Mouse (Mus musculus): Measurements from ENCODE around the gene Hist1h4j. TPM values are rescaled to one million over a fixed set of nuclear protein-coding genes. Genes with fewer than 3 reads are reported as not detected.
A peak's percentile ranks its signal among the peaks of the same experiment; 100 is the strongest.
"Not testable (repeated sequence)": the region's sequence is repeated elsewhere in the genome, so short reads cannot be mapped to it uniquely, and the experiment has no call there.

The Hist1h4j gene
- polyA plus RNA-seq, 1 experiment from 2014 or later, result 0.88 TPM

DNA sequence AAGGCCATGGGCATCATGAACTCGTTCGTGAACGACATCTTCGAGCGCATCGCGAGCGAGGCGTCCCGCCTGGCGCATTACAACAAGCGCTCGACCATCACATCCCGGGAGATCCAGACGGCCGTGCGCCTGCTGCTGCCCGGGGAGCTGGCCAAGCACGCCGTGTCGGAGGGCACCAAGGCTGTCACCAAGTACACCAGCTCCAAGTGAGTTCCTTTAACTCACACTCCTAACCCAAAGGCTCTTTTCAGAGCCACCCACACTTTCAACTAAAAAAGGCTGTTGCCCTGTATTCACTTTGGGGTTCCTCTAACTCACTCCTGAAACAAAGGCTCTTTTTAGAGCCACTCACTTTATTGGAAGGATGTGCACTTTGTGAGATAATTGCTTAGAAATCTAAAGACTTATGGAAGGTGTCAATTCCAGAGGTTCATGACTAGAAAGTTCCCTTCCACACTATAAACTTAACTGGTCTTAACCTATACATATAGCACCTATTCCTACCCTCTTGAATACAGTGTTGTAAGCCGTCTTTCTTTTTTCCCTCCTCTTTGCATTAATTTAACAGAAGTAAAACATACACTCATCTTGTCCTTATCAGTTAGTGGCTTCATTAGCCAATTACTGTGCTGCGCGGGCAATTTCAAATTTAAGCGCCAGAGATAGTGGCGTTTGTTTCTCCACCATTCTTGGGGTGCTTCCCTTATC lies 19.6 kb downstream of the Hist1h4j start:
- peak overlapping the region; percentile 73 for H3K4me2 ChIP-seq
- not testable (repeated sequence) for H3K27me3 ChIP-seq; ATAC-seq (ENCODE audit: insufficient number of reproducible peaks, insufficient read depth, low FRiP score, low TSS enrichment, low read depth); H3K36me3 ChIP-seq; H3K9me3 ChIP-seq
- peak overlapping the region; percentile 47 for H3K4me3 ChIP-seq (replicated peaks)
- peak overlapping the region; percentile 66 for H3K9ac ChIP-seq (replicated peaks)
- 2% methylated on average over 16 of the region's 26 CpGs for WGBS
- H3K27ac ChIP-seq, result peak overlapping the region; percentile 95
- peaks cover 18% of the 10 kb centered on the region for H3K4me1 ChIP-seq (replicated peaks)

DNA sequence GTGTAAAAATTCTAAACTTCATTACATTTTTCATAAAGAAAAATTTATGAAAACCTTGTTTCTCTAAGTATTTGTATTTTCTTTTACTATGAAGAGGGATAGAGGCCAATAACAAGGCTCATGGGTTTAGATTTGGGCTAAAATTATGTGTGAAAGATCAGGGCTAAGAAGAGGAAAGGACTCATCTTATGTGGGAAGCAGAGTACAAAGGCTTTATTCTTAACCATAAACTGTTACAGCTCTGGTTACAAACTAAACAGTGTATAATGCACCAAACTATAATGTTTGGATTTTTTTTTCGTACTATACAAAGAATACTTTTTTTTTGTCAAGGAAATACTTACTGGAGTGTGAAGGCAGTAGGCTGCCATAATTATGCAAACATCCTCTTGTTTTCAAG lies 20.8 kb downstream of the Hist1h4j start:
- Histone ChIP-seq H3K27ac (no peak overlapping the region), H3K9me3 (no peaks in the 10 kb centered on the region), H3K4me2 (peak overlapping the region; percentile 73; the same call in 1 of the 2 replicates), H3K4me1 (replicated peaks) (peaks cover 15% of the 10 kb centered on the region), H3K36me3 (no peaks in the 10 kb centered on the region), H3K27me3 (no peaks in the 10 kb centered on the region), H3K4me3 (replicated peaks) (no peak overlapping the region), H3K9ac (replicated peaks) (no peak overlapping the region)
- no peak for ATAC-seq (ENCODE audit: insufficient number of reproducible peaks, insufficient read depth, low FRiP score, low TSS enrichment, low read depth)
- WGBS, result 72% methylated on average over 1 of the region's 1 CpGs

DNA sequence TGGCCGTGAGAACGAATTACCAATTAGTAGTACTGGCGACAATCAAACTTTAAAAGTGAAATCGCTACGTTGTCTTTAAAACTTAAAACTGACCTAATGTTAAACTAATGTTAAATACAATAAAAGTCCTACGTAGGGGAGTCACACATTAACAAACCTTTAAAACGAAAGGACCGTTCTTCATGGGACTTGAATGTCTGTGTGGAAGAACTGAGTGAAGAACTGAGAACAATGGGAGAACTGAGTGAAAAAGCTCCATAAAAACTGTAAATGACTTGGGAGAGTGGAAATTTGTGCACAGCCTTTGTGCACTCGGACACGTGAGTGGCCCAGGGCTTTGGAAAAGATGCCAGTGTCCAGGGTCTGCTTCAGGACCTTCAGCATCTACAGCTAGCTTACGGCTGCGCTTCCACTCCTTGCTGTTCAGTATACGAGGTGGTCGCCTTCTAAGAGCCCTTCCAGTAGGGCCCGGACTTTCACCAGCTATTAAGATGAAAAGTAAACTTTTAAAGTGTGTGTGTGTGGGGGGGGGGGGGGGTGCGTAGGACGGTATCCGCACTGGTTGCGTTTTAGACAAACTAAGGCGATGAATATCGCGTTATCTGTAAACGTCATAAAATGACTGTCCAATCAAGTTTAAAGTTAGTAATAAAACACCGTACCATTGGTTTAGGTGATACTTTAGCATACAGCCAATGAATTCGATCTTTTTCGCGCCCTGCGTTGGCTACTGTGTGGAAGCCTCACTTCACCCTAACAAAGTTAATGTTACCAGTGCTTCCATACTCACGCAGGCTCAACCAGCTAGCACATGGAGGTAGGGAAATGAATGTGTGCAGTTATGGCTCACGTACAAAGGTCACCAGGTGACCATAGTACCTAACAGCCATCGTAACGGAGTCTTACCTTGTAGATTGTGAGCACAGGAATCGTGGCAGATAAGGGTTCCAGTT lies 44.2 kb downstream of the Hist1h4j start:
- H3K4me1 ChIP-seq (replicated peaks), result peaks cover 26% of the 10 kb centered on the region
- no peaks in the 10 kb centered on the region for H3K36me3 ChIP-seq
- no peaks in the 10 kb centered on the region for H3K27me3 ChIP-seq
- peak overlapping the region; percentile 99 for H3K27ac ChIP-seq
- WGBS, result 5% methylated on average over 33 of the region's 33 CpGs
- ATAC-seq (ENCODE audit: insufficient number of reproducible peaks, insufficient read depth, low FRiP score, low TSS enrichment, low read depth), result peak; percentile 87
- H3K9ac ChIP-seq (replicated peaks), result peak overlapping the region; percentile 83
- no peaks in the 10 kb centered on the region for H3K9me3 ChIP-seq
- H3K4me2 ChIP-seq, result peak overlapping the region; percentile 92
- peak overlapping the region; percentile 59 for H3K4me3 ChIP-seq (replicated peaks)

DNA sequence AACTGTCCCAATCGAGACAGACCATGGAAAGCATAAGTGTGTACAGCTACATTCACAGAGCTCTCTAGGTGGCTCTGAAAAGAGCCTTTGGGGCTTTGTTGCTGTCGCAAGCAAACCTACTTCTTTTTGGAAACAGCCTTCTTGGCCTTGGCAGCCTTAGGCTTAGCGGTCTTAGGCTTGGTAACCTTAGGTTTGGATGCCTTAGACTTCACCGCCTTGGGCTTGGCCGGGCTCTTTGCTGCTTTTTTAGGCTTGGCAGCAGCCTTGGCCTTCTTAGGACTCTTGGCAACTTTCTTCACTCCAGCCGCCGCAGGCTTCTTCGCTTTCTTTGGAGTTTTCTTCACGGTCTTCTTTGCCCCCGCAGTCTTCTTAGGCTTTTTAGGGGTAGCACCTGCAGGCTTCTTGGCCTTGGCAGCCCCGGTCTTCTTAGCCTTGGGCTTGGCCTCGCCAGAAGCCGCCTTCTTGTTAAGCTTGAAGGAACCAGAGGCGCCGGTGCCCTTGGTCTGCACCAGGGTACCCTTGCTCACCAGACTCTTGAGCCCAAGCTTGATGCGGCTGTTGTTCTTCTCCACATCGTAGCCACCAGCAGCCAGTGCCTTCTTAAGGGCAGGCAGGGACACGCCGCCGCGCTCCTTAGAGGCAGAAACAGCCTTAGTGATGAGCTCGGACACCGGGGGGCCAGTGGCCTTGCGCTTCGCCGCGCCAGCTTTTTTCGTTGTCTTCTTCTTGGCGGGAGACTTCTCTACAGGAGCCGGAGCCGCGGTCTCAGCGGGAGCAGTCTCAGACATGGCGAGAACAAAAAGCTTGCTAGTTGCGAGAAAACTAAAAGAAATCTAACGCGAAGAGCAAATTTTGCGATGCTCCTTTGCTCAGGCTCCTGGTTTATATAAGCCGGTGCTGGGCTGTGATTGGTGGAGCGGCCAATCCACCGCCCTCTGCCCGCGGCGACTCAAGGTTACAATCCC lies 45.2 kb downstream of the Hist1h4j start, which contains the start of gene Hist1h1b:
TSS of gene Hist1h1b (minus strand) at position 859 of the 965 bp plus-strand sequence.
- Histone ChIP-seq H3K9me3 (no peaks in the 10 kb centered on the region), H3K27ac (peak within 1 kb of the TSS; percentile 99), H3K27me3 (no peaks in the 10 kb centered on the region), H3K36me3 (no peaks in the 10 kb centered on the region), H3K4me2 (peak within 1 kb of the TSS; percentile 92), H3K4me1 (replicated peaks) (peaks cover 31% of the 10 kb centered on the region), H3K4me3 (replicated peaks) (peak within 1 kb of the TSS; percentile 59), H3K9ac (replicated peaks) (peak within 1 kb of the TSS; percentile 83)
- ATAC-seq (ENCODE audit: insufficient number of reproducible peaks, insufficient read depth, low FRiP score, low TSS enrichment, low read depth), result peak; percentile 11
- under 1% methylated on average over 44 of the region's 44 CpGs for WGBS

DNA sequence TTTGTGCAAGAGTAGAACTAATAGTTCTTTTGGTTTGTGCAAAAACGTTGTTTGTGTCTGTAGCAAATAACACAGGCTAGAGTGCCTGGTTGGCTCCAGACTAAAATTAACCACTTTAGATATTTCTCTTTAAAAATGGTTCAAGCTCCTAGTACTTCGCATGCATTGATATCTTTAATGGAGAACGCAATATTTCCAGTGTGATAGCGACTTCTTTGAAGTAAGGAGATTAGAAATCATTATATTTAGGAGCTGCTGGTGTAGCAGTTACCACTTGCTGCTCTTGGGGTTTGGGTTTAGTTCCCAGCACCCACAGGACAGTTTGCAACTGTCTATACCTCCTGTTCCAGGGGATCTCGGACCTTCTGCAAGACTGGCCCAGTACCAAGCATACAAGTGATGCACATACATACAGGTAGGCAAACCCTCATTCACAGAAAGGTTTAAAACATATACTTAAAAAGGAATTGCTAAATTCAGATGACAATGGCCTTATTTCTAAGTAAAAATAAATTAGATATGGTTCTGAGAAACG lies 46.2 kb downstream of the Hist1h4j start:
- Histone ChIP-seq H3K9me3 (no peaks in the 10 kb centered on the region), H3K27ac (peak overlapping the region; percentile 99), H3K4me2 (peak overlapping the region; percentile 92), H3K36me3 (no peaks in the 10 kb centered on the region), H3K27me3 (no peaks in the 10 kb centered on the region), H3K9ac (replicated peaks) (no peak overlapping the region), H3K4me1 (replicated peaks) (peaks cover 38% of the 10 kb centered on the region), H3K4me3 (replicated peaks) (peak overlapping the region; percentile 59; the same call in 1 of the 2 replicates)
- 47% methylated on average over 6 of the region's 6 CpGs for WGBS
- ATAC-seq (ENCODE audit: insufficient number of reproducible peaks, insufficient read depth, low FRiP score, low TSS enrichment, low read depth), result no peak

DNA sequence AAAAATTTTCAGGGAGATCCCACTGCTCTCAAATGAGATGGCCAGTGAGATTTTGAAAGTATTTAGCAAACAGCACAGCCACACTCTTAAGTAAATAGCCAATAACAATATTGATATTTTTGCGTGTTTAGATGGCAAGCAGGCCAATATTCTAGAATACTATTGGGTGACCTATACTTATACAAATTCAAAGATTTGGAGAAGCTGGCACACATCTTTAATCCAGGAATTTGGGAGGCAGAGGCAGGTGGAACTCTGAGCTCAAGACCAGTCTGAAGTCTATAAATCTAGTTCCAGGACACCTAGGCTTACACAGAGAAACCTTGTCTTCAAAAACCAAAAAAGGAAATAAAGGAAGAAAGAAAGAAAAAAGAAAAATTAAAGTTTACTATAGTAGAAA lies 46.8 kb downstream of the Hist1h4j start:
- Histone ChIP-seq H3K27ac (peak overlapping the region; percentile 53; the same call in 1 of the 2 replicates), H3K9me3 (no peaks in the 10 kb centered on the region), H3K4me3 (replicated peaks) (no peak overlapping the region), H3K4me1 (replicated peaks) (peaks cover 41% of the 10 kb centered on the region), H3K4me2 (peak overlapping the region; percentile 19; the same call in 1 of the 2 replicates), H3K36me3 (no peaks in the 10 kb centered on the region), H3K27me3 (no peaks in the 10 kb centered on the region), H3K9ac (replicated peaks) (no peak overlapping the region)
- WGBS, result 95% methylated on average over 1 of the region's 1 CpGs
- no peak for ATAC-seq (ENCODE audit: insufficient number of reproducible peaks, insufficient read depth, low FRiP score, low TSS enrichment, low read depth)

DNA sequence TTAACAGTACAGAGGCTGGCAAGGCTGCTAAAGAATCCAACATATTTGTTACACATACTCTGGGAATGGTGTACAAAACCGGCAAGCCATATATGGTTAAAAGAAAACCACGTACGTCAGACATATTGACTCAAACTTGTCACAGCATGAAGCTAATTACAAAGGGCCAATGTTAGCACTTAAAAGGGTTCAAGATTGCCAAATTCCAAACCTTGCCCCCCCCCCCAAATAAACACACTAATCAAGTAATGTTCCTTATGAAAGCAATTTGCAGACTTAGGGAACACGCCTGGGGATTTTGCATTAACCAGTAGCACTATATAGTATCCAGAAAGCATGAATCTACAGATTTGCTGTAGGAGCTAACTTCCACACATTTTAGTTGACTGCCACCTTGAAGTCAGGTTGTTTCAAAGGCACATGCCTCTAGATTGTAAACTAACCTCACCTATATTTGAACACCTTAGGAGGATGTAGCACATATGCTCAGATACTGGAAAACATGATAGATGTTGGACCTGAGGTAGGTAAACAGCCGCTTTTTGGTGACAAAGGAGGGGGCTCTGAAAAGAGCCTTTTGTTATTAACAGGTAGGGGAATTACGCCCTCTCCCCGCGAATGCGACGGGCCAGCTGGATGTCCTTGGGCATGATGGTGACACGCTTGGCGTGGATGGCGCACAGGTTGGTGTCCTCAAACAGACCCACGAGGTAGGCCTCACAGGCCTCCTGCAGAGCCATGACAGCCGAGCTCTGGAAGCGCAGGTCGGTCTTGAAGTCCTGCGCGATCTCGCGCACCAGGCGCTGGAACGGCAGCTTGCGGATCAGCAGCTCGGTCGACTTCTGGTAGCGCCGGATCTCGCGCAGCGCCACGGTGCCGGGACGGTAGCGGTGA lies 47.7 kb downstream of the Hist1h4j start:
- H3K36me3 ChIP-seq; ATAC-seq (ENCODE audit: insufficient number of reproducible peaks, insufficient read depth, low FRiP score, low TSS enrichment, low read depth); H3K9me3 ChIP-seq; H3K27me3 ChIP-seq: not testable (repeated sequence)
- Histone ChIP-seq H3K4me2 (peak overlapping the region; percentile 65), H3K4me3 (replicated peaks) (peak overlapping the region; percentile 44), H3K9ac (replicated peaks) (peak overlapping the region; percentile 74), H3K27ac (peak overlapping the region; percentile 92), H3K4me1 (replicated peaks) (peaks cover 41% of the 10 kb centered on the region)
- WGBS, result 1% methylated on average over 15 of the region's 35 CpGs

DNA sequence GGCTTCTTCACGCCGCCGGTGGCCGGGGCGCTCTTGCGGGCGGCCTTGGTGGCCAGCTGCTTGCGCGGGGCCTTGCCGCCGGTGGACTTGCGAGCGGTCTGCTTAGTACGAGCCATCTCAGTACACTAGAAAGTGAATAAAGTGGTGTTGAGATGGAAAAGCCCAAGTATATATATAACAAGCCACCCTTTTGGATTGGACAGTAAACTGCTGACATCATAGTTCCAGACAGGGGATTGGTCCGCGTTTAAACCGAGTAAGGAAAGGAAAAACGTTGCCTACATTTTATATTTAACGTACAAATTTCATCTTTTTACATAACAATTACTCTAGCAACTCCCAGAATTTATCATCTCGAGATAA lies 48.4 kb downstream of the Hist1h4j start, which contains the start of gene Hist1h3i:
TSS of gene Hist1h3i (minus strand) at position 116 of the 363 bp plus-strand sequence.
- H3K4me1 ChIP-seq (replicated peaks), result peaks cover 42% of the 10 kb centered on the region
- H3K36me3 ChIP-seq, result no peaks in the 10 kb centered on the region
- H3K27ac ChIP-seq, result peak within 1 kb of the TSS; percentile 92
- 0% methylated on average over 18 of the region's 20 CpGs for WGBS
- no peaks in the 10 kb centered on the region for H3K9me3 ChIP-seq
- peak within 1 kb of the TSS; percentile 65 for H3K4me2 ChIP-seq
- peak within 1 kb of the TSS; percentile 44 for H3K4me3 ChIP-seq (replicated peaks)
- peak; percentile 53 for ATAC-seq (ENCODE audit: insufficient number of reproducible peaks, insufficient read depth, low FRiP score, low TSS enrichment, low read depth)
- H3K27me3 ChIP-seq, result no peaks in the 10 kb centered on the region
- H3K9ac ChIP-seq (replicated peaks), result peak within 1 kb of the TSS; percentile 74

DNA sequence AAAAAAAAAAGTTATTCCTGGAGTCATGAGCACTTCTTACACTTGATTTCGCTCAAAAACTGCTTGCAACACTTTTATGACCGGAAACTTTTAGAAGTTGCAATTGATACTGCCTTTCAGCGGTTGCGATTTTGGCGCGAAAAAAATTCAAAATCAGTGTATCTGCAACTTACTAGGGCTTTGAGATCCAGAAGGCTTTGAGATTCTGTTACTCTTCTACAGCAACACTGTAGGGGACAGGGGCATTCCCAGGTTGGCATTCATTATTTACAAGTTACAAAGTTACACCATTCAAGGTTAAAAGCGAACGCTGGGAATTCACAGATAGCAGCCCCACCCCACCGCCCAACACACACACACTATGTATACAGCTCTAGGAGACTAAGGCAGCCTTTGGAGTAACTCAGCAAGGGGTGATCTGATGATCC lies 48.9 kb downstream of the Hist1h4j start:
- 2% methylated on average over 9 of the region's 9 CpGs for WGBS
- no peaks in the 10 kb centered on the region for H3K9me3 ChIP-seq
- H3K36me3 ChIP-seq, result no peaks in the 10 kb centered on the region
- peak overlapping the region; percentile 53 for H3K9ac ChIP-seq (replicated peaks)
- peak overlapping the region; percentile 44 for H3K4me3 ChIP-seq (replicated peaks)
- peaks cover 44% of the 10 kb centered on the region for H3K4me1 ChIP-seq (replicated peaks)
- no peak for ATAC-seq (ENCODE audit: insufficient number of reproducible peaks, insufficient read depth, low FRiP score, low TSS enrichment, low read depth)
- H3K27me3 ChIP-seq, result no peaks in the 10 kb centered on the region
- H3K4me2 ChIP-seq, result peak overlapping the region; percentile 65
- peak overlapping the region; percentile 92 for H3K27ac ChIP-seq
